Mouse (Mus musculus): ENCODE data around the gene Gm13288. TPM values are rescaled to one million over a fixed set of nuclear protein-coding genes. Genes with fewer than 3 reads are reported as not detected.
"Not testable (repeated sequence)": the region's sequence is repeated elsewhere in the genome, so short reads cannot be mapped to it uniquely, and the experiment has no call there.

The Gm13288 gene
- polyA plus RNA-seq (2016; fragmentation: Nextera tagmentation; extraction: Ambion mirVana), result not detected in 2 replicates

- not testable (repeated sequence) for H3K27me3 ChIP-seq (ENCODE audit: insufficient read depth, poor library complexity, severe bottlenecking); DNase-seq (ENCODE audit: low spot score); H3K27ac ChIP-seq; H3K36me3 ChIP-seq; H3K4me1 ChIP-seq; H3K9me3 ChIP-seq
- WGBS, result no CpG with 5 or more reads among the region's 8 CpGs
- H3K4me3 ChIP-seq, result peak within 1 kb of the TSS; percentile 33; the same call in 1 of the 2 replicates
Measured at GRCm38 (mm10) chr4:88805231-88805630, at the start of gene Gm13288. TSS of gene Gm13288 (plus strand) at chr4:88805531.

DNA sequence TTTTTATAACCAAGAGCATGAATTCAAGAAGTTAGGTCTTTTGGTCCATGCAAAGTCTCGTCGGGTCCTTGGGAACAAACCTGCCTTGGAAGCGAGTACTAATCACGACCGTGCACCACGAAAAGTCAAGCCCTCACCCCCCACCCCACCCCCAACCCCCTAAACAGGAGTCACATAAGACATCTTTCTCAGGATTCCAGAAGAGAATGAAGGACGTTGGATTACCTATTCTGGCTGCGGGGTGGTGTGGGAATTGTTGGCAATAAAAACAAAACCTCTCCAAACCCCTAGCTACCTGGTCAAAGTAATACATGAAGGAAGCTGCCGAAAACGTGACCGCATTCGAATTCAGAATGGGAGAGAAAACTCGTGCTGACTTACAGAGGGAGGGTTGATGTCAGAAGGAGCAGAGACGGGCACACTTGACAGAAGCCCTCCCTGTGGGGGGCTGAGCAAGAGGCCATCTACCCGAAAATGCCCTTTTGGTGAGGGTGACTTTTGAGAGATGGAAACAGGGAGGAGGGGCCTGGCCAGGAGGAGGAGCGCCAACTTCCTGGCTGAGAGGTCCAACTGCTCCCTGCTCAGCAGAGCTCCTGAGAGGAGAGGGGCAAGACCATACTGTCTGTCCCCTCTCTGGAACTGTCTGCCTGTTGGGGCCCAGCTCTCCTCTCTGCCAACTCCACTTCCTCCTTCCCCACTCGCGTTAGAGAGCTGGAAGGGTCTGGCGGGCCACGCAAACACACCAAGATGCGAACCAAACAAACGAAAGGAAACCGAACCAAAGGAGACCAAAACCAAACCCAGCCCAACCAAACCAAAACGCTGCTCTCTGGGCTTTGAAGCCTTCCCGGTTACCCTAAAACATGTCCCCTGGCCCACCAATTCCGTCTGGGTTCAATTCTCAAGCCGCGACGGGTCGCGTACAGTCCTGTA lies 48.5 kb upstream of the Gm13288 start:
- not testable (repeated sequence) for H3K27me3 ChIP-seq (ENCODE audit: insufficient read depth, poor library complexity, severe bottlenecking); H3K9me3 ChIP-seq; H3K36me3 ChIP-seq; H3K4me1 ChIP-seq
- peak; percentile 78 for DNase-seq (ENCODE audit: low spot score)
- 11% methylated on average over 29 of the region's 31 CpGs for WGBS
- peak overlapping the region; percentile 64 for H3K4me3 ChIP-seq
- H3K27ac ChIP-seq, result peak overlapping the region; percentile 88

DNA sequence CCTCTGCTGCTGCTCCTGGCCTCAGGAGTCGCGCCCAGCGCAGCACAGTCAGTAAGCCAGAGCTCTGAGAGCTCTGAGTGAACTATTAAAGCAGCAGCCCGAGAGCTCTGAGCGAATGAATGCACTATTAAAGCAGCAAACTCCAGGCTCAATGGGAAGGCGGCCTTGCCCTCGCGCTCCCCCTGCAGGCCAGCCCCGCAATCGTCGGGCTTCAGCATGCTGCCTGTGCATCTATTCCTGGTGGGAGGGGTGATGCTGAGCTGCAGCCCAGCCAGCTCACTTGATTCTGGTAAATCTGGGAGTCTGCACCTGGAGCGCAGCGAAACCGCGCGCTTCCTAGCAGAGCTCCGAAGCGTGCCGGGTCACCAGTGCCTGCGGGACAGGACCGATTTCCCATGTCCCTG lies 47.7 kb upstream of the Gm13288 start:
- Histone ChIP-seq H3K27ac (peak overlapping the region; percentile 88), H3K4me3 (peak overlapping the region; percentile 64)
- not testable (repeated sequence) for H3K9me3 ChIP-seq; H3K36me3 ChIP-seq; H3K27me3 ChIP-seq (ENCODE audit: insufficient read depth, poor library complexity, severe bottlenecking); H3K4me1 ChIP-seq
- 1% methylated on average over 20 of the region's 21 CpGs for WGBS
- peak; percentile 93 for DNase-seq (ENCODE audit: low spot score)

DNA sequence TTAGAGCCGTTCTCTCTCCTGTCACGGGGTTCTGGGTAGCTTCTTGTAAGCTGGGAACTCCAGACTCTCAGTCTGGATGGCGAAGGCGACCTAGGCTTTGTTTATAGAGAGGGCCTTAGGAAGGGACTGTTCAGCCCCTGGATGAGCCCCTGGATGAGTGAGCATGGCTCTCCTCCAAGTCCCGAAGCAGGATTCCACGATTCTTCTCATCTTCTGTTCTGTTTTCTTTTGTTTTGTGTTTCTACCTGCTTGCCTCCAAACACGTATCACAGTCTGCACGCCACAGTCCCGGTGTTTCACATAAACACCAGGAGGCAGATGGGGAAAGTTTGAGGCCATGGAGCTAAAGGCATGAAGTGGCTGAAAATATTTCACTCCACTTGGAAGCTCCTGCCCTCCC lies 46.6 kb upstream of the Gm13288 start:
- H3K9me3 ChIP-seq; H3K4me3 ChIP-seq; DNase-seq (ENCODE audit: low spot score); H3K4me1 ChIP-seq; H3K27me3 ChIP-seq (ENCODE audit: insufficient read depth, poor library complexity, severe bottlenecking); H3K27ac ChIP-seq; H3K36me3 ChIP-seq: not testable (repeated sequence)
- 79% methylated on average over 9 of the region's 9 CpGs for WGBS

GRCm38 (mm10) chr4:88759610-88760268 lies 45.6 kb upstream of the Gm13288 start, which contains the start of gene Gm13283:
TSS of gene Gm13283 (plus strand) at chr4:88760119.
- WGBS, result 16% methylated on average over 10 of the region's 14 CpGs
- H3K4me3 ChIP-seq, result peak within 1 kb of the TSS; percentile 44
- not testable (repeated sequence) for H3K27ac ChIP-seq; H3K4me1 ChIP-seq; H3K9me3 ChIP-seq; H3K27me3 ChIP-seq (ENCODE audit: insufficient read depth, poor library complexity, severe bottlenecking); DNase-seq (ENCODE audit: low spot score); H3K36me3 ChIP-seq

GRCm38 (mm10) chr4:88760431-88760830 lies 44.9 kb upstream of the Gm13288 start:
- not testable (repeated sequence) for H3K9me3 ChIP-seq; H3K27ac ChIP-seq; H3K36me3 ChIP-seq; H3K4me1 ChIP-seq; H3K27me3 ChIP-seq (ENCODE audit: insufficient read depth, poor library complexity, severe bottlenecking)
- peak overlapping the region; percentile 44 for H3K4me3 ChIP-seq
- WGBS, result under 1% methylated on average over 23 of the region's 28 CpGs
- peak; percentile 83 for DNase-seq (ENCODE audit: low spot score)

- WGBS, result 64% methylated on average over 6 of the region's 8 CpGs
- H3K4me1 ChIP-seq; H3K4me3 ChIP-seq; H3K27me3 ChIP-seq (ENCODE audit: insufficient read depth, poor library complexity, severe bottlenecking); H3K27ac ChIP-seq; H3K9me3 ChIP-seq; DNase-seq (ENCODE audit: low spot score); H3K36me3 ChIP-seq: not testable (repeated sequence)
Measured at GRCm38 (mm10) chr4:88761776-88762175, 43.6 kb upstream of the Gm13288 start.

DNA sequence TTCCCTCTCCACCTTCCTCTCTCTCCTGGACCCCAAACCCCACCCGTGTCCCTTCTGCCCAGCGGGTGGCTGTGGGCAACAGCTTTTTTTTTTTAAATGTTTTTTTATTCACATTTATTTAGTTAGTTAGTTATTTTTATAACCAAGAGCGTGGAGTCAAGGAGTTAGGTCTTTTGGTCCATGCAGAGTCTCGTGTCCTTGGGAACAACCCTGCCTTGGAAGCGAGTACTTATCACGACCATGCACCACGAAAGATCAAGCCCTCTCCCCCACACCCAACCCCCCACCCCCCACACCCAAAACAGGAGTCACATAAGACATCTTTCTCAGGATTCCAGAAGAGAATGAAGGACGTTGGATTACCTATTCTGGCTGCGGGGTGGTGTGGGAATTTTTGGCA lies 43.0 kb upstream of the Gm13288 start:
- not testable (repeated sequence) for H3K27ac ChIP-seq; H3K27me3 ChIP-seq (ENCODE audit: insufficient read depth, poor library complexity, severe bottlenecking); H3K4me3 ChIP-seq; DNase-seq (ENCODE audit: low spot score); H3K9me3 ChIP-seq; H3K4me1 ChIP-seq; H3K36me3 ChIP-seq
- 39% methylated on average over 9 of the region's 9 CpGs for WGBS

GRCm38 (mm10) chr4:88763384-88764018 lies 41.8 kb upstream of the Gm13288 start:
- H3K4me3 ChIP-seq, result peak overlapping the region; percentile 40
- 3% methylated on average over 41 of the region's 42 CpGs for WGBS
- not testable (repeated sequence) for H3K4me1 ChIP-seq; H3K27me3 ChIP-seq (ENCODE audit: insufficient read depth, poor library complexity, severe bottlenecking); H3K36me3 ChIP-seq; H3K9me3 ChIP-seq; H3K27ac ChIP-seq
- peak; percentile 88 for DNase-seq (ENCODE audit: low spot score)

DNA sequence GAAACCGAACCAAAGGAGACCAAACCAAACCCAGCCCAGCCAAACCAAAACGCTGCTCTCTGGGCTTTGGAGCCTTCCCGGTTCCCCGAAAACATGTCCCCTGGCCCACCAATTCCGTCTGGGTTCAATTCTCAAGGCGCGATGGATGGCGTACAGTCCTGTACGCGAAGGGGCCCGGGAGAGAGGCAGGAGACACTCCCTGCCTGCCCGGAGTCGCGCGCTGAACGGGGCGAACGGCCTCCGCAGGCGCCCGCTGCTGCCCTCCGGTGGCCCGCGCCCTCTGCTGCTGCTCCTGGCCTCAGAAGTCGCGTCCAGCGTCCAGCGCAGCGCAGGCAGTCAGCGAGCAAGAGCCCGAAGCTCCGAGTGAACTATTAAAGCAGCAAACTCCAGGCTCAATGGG lies 31.8 kb upstream of the Gm13288 start, which contains the start of gene Gm13290:
Gene Gm13290, plus strand, starts transcription at position 301 of the 400 bp plus-strand sequence.
- H3K4me3 ChIP-seq; H3K27me3 ChIP-seq (ENCODE audit: insufficient read depth, poor library complexity, severe bottlenecking); DNase-seq (ENCODE audit: low spot score); H3K4me1 ChIP-seq; H3K9me3 ChIP-seq; H3K27ac ChIP-seq; H3K36me3 ChIP-seq: not testable (repeated sequence)
- no CpG with 5 or more reads among the region's 32 CpGs for WGBS

- not testable (repeated sequence) for H3K36me3 ChIP-seq; H3K4me3 ChIP-seq; H3K27ac ChIP-seq; DNase-seq (ENCODE audit: low spot score); H3K4me1 ChIP-seq; H3K27me3 ChIP-seq (ENCODE audit: insufficient read depth, poor library complexity, severe bottlenecking); H3K9me3 ChIP-seq
- no CpG with 5 or more reads among the region's 29 CpGs for WGBS
Measured at GRCm38 (mm10) chr4:88776622-88777021, 28.7 kb upstream of the Gm13288 start, which contains the start of gene Gm13289. TSS of gene Gm13289 (plus strand) at chr4:88776922.

GRCm38 (mm10) chr4:88779550-88779949 lies 25.8 kb upstream of the Gm13288 start, which contains the start of gene Gm13272:
TSS of gene Gm13272 (plus strand) at chr4:88779850.
- not testable (repeated sequence) for H3K27me3 ChIP-seq (ENCODE audit: insufficient read depth, poor library complexity, severe bottlenecking); H3K4me3 ChIP-seq; H3K9me3 ChIP-seq; H3K36me3 ChIP-seq; H3K4me1 ChIP-seq; H3K27ac ChIP-seq; DNase-seq (ENCODE audit: low spot score)
- WGBS, result no CpG with 5 or more reads among the region's 29 CpGs

DNA sequence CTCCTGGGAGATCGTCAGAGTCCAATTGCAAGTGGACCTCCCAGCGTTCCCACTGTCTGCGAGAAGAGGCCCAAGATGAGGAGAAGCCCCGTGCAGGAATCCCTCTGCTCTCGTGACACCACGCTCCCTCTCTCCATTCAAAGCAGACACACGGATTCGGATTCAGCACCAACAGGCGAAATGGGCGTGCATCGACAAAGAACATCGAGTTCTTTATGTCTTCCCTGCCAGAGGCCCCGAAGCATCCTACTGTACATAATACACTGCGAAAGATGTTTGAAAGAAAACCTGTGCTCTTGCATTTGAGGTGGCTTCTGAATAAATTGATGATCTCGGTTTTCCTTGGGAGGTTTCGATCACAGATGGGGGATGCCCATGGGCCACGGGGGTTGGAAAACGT lies 25.0 kb upstream of the Gm13288 start:
- H3K4me1 ChIP-seq; H3K9me3 ChIP-seq; H3K27ac ChIP-seq; H3K4me3 ChIP-seq; H3K36me3 ChIP-seq; DNase-seq (ENCODE audit: low spot score); H3K27me3 ChIP-seq (ENCODE audit: insufficient read depth, poor library complexity, severe bottlenecking): not testable (repeated sequence)
- WGBS, result 39% methylated on average over 16 of the region's 18 CpGs
